Mouse (Mus musculus) hematopoietic stem cell, adult 5-6 weeks (primary cell): ENCODE measurements at regions not wholly inside any gene's neighbourhood (a gene's known extent, or its start where the extent isn't known, plus 50 kb on each side); places are given as distances from the start of the nearest gene placed in this dataset.
"Not testable (repeated sequence)": the region's sequence is repeated elsewhere in the genome, so short reads cannot be mapped to it uniquely, and the experiment has no call there.

ENCODE experiments used
- ATAC-seq, 2 experiments: fragments of 125-278 bp in 1 of 2; replicated peaks in 1 of 2; 2 replicates each; pipeline ENCODE4 v1.8.0; 2016 to 2017; ENCODE audit warnings: inconsistent platforms in 2 of 2, mild to moderate bottlenecking in 2 of 2, moderate number of reproducible peaks in 2 of 2, low read depth in 1 of 2, moderate TSS enrichment in 1 of 2; ENCODE audit not compliant: low FRiP score in 2 of 2, poor library complexity in 2 of 2, severe bottlenecking in 2 of 2, insufficient read depth in 1 of 2, low TSS enrichment in 1 of 2

GRCm38 (mm10) chr2:92664939-92665338 is 65.4 kb downstream of the Chst1 start:
- no peak for ATAC-seq

GRCm38 (mm10) chr2:92667192-92667591 is 67.7 kb downstream of the Chst1 start:
- ATAC-seq = peak; percentile 39 to 65; a peak in 3 of 4 replicates

GRCm38 (mm10) chr2:92667756-92668155 is 68.2 kb downstream of the Chst1 start:
- no peak for ATAC-seq

GRCm38 (mm10) chr2:92669431-92670081 is 70.0 kb downstream of the Chst1 start:
- ATAC-seq = not testable (repeated sequence)

DNA sequence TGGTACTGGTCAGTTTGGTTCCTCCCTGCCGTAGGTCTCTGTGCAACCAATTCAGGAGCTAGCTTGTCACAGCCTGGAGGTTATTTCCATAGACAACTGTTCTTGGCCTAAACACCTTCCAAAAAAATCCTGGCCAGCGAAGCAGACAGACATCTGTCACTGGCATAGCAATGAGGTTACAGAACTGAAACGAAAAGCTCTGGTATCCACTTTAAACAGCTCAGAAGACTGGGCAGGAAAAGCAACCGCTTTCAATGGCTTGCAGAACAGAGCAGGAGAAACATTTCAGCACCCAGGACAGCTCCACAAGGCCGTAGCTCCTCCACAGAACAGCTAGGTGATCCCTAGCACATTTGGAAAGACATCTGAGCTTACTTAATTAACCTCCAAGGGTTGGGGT is 72.1 kb downstream of the Chst1 start:
- peak; percentile 27 to 77; a peak in 1 of 4 replicates for ATAC-seq

- no peak for ATAC-seq
These were observed 72.6 kb downstream of the Chst1 start for GRCm38 (mm10) chr2:92672106-92672505.

DNA sequence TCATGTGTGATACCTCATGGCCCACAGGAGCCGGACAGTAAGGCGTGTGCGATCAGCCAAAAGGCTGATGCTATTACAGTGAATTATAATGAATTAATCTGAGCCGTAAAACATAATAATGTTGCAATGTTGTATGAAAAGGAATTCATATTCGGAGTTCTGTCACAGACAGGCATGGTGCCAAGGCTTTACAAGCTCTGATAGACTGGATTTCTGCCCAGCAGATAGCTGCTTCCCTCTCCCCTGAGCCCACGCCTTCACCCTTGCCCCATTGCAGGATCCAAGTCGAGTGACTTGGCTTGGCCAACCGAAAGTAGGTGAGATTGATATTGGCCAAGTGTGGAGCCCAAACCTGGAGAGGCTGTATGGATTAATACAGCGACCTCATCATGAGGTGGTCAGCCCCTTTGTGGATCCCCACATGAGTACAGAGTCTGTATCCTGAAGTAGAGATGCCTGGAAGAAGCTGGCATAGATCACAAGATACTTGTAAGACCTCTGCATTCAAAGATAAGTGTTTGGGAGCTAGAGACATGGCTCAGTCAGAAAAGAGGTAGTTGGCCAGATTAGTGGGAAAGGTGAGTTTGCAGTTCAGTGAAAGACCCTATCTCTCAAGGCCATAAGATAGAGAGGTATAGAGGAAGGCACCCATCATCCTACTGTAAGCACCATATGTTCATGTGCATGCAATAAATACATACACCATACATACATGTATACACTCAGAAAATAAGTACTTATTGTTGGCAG is 73.7 kb downstream of the Chst1 start:
- no peak for ATAC-seq

- ATAC-seq = no peak
These were observed 74.4 kb downstream of the Chst1 start for GRCm38 (mm10) chr2:92673931-92674330.

DNA sequence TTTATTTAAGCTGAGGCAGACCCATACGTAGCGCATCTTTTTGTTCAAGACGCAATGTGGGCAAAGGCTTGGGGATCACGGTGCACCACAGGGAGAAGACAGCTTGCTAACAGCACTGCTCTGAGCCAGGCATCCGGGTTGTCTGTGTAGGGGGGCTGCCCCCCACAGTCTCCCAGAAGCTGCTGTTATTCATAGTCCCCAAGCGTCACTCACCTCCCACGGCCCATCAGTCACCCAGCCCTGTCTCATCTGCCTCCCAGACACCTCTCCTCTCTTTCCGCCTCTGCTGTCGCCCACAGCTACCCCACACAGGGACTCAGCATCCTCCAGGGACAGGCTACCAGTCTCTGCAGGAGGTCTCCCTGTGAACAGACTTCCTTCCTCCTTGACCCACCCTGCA is 75.7 kb downstream of the Chst1 start:
- ATAC-seq = no peak

GRCm38 (mm10) chr2:92678276-92678930 is 78.9 kb downstream of the Chst1 start:
- no peak for ATAC-seq

- peak in 1 of 2 experiments; percentile 52; a peak in 1 of 4 replicates for ATAC-seq
These were observed 79.6 kb downstream of the Chst1 start for GRCm38 (mm10) chr2:92678999-92679704.

GRCm38 (mm10) chr2:92682256-92682655 is 82.7 kb downstream of the Chst1 start:
- ATAC-seq = no peak

DNA sequence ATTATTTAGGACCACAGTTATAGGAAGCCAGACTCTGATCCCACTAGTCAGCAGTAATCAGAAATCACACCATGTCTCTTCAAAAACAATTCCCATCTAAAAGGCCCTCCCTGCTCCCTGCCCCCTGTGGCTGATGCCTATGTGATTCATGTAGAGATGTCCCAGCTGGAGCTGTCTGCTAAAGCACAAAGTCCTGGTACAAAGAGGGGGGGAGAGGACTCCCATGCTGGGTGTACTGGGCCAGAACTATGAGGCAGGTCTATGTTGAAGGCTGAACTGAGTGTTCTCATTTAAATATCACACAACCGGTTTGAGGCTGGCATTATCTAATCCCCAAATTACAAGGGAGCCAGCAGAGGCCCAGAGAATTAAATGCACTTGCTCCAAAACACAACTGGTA is 88.2 kb downstream of the Chst1 start:
- no peak for ATAC-seq

- no peak for ATAC-seq
These were observed 89.7 kb downstream of the Chst1 start for GRCm38 (mm10) chr2:92689203-92689602.

GRCm38 (mm10) chr2:92690304-92690703 is 90.8 kb downstream of the Chst1 start:
- ATAC-seq = no peak

DNA sequence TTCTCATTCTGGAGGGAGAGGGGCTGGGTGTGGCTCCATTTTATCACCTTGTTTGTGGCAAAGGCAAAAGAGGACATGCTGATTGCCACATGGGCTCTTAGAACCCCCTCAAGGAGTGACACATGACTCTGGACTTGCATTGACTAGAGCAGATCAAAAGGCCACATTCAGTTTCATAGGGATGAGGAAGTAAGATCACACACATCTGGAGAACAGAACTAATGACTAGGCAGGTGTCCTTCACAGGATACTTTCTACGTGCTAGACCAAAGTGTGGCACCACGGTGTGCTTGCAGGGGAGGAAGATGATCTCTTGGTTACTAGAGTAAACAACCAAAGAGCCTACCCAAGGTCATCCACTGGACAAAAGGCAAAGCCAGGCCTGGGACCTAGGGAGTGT is 91.9 kb downstream of the Chst1 start:
- no peak for ATAC-seq

DNA sequence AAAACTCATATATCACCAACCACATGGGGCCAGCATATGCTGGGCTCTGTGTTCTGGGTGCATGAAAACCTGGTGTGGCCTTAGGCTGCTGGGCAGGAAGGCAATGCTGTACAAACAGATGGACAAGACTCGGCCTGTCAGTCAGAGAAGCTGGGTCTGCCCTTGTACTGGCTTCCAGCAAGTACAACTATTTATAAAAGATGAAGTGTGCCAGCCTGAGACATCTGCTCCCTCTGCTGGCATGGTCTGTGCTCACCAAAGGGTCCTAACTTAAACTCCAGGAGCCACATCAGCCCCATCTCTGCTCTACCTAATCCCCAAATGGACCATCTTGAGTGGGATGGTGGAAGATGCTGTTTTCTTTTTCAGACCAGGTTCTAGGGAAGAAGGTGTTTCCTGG is 93.1 kb downstream of the Chst1 start:
- ATAC-seq = no peak

DNA sequence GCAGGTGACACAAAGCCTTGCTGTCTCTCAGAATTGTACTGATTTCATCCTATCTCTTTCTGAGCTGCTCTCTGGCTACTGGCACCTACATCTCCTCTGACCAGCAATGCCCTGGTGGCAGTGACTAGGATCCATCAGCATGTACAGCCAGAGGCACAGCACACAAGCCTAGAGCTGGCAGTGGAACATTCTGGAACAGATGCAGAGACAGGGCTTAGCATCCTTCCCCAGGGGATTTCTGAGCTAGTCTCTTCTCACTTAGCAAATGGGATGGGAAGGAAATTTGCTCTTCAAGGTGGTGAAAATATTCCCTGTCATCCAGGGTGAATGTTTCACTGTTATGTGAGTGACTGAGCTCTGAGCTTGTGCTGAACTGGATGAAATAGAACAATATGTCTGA is 93.5 kb downstream of the Chst1 start:
- no peak for ATAC-seq
